Mouse (Mus musculus): Measurements from ENCODE around the gene Trap1.

- TF ChIP-seq CTCF (IDR thresholded peaks at IDR 0.05; ENCODE audit: borderline replicate concordance, control insufficient read depth, extremely low read depth, insufficient read depth, low read length, poor library complexity) (peak; percentile 77; the same call in 1 of the 2 replicates), POLR2A (IDR thresholded peaks at IDR 0.05; ENCODE audit: control insufficient read depth, extremely low read depth, insufficient read depth, low read length, poor library complexity) (no peak)
These were observed 9.0 kb downstream of the Trap1 start for GRCm38 (mm10) chr16:4068588-4068987.

Measured in thymus, adult 2 months (tissue).